ENCODE assay signal across 8 mouse cellular contexts in genomic region chr7:125551766-125552709, GRCm38 (mm10). TPM values are rescaled to one million over a fixed set of nuclear protein-coding genes. Genes with fewer than 3 reads are reported as not detected.
DNase-seq lines count a peak whose midpoint lies in the region; ATAC-seq lines count a peak whose summit lies in the region.

Il4ra (plus strand) TSS chr7:125552120.

- H3K4me3 ChIP-seq in midbrain, embryonic 10.5 days = peak within 1 kb of the TSS; percentile 74

- WGBS in midbrain, embryonic 10.5 days = 2% methylated on average over 50 of the region's 52 CpGs

- peak; percentile 83 for ATAC-seq in inflammation-experienced regulatory T-cells, adult 6 months

- no peaks in the 10 kb centered on the region for H3K36me3 ChIP-seq in midbrain, embryonic 10.5 days

- DNase-seq in adrenal gland, adult 8-10 months = peak; percentile 93
- DNase-seq in embryo, embryonic 11.5 days (ENCODE audit: low read depth, low spot score) = peak; percentile 75
- DNase-seq in gastrocnemius, postnatal 25 days = peak; percentile 91
- peak; percentile 62 to 67 for DNase-seq in left cerebral cortex, postnatal 36 days (ENCODE audit: low spot score in 2 of 2)
- DNase-seq in midbrain, embryonic 10.5 days (ENCODE audit: low spot score) = peak; percentile 90
- DNase-seq in right cerebral cortex, postnatal 36 days (ENCODE audit: low spot score in 2 of 2) = peak; percentile 36 to 70
- DNase-seq in urinary bladder, postnatal 4 days (ENCODE audit: low spot score in 2 of 2) = peak; percentile 78 to 86

- intact Hi-C loops in left cerebral cortex, postnatal 36 days (cut with DNase I) = loop anchor here (5.0 kb wide), 1 partner anchor 60 kb away; the partner anchor contains the start of gene Nsmce1

- no peaks in the 10 kb centered on the region for H3K9me3 ChIP-seq in midbrain, embryonic 10.5 days (replicated peaks)

- H3K27ac ChIP-seq in midbrain, embryonic 10.5 days (replicated peaks) = peak within 1 kb of the TSS; percentile 85

- H3K4me1 ChIP-seq in midbrain, embryonic 10.5 days = peaks cover 34% of the 10 kb centered on the region

- H3K27me3 ChIP-seq in midbrain, embryonic 10.5 days (ENCODE audit: low read depth, poor library complexity, severe bottlenecking) = peaks cover 56% of the 10 kb centered on the region

RNA-seq across cellular contexts. Expression of gene Il4ra, which starts in this region (rescaled TPM):
- 100 to 1,000 TPM in 2 of 4 experiments, 10 to 100 TPM in 2; 33.7 to 203 (median 102) TPM for total RNA-seq in adrenal gland, adult 8-10 months (2022)
- 1 to 10 TPM; 4.3 to 4.7 TPM for total RNA-seq in gastrocnemius, postnatal 25 days (2021)
- polyA plus RNA-seq in inflammation-experienced regulatory T-cells, adult 6 months (2017; shearing (Covaris generic)) = 10 to 100 TPM; 37.9 to 62.8 (median 54.6) TPM
- total RNA-seq in left cerebral cortex, postnatal 36 days (2021) = 1 to 10 TPM; 5.7 to 5.9 TPM
- 5.5 and 6.9 TPM in 2 replicates for polyA plus RNA-seq in midbrain, embryonic 10.5 days (2016; fragmentation: Nextera tagmentation; extraction: Ambion mirVana)

Comparison
In these comparisons a context has a peak if more than half of its experiments do, and no peak if none do; other contexts are left out.
1. Peak in every context shown above with its lines: DNase-seq, ATAC-seq, H3K4me3 ChIP-seq and H3K27ac ChIP-seq.
2. RNA of gene Il4ra (total RNA-seq): 33.7 to 203 TPM in adrenal gland, adult 8-10 months; 5.7 to 5.9 TPM in left cerebral cortex, postnatal 36 days and 4.3 to 4.7 TPM in gastrocnemius, postnatal 25 days; every median in the first group is over 4 times any median in the second.